In the genomic region with DNA sequence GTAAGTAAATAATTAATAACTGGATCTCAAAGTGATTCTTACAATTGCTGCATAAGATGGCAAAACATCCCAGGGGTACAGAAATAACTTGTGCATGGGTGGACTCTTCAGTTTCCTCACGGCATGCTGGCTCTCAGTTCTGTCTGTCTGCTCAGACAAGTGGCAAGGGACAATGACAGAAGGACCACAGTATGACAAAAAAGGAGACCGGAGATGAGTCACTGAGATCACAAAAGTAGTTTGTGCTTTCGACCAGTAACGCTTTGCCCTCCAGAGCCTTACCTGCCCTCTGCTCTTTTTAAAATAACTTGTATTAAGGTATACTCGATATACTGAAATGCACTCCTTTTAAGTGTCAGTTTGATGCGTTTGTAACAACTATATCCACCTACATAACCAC, we compare ENCODE assay signal across 18 mouse cellular contexts.
"Had no signal": no experiment of that assay in that cellular context is flagged by ENCODE, and none has a peak within 500 bp of the region (broad histone marks: within the 10 kb centered on the region; RNA-seq: fewer than 3 reads in every experiment).

No protein-coding gene starts in this region.

- DNase-seq: kidney, adult 9 months; kidney, postnatal 36 days; layer of hippocampus, postnatal 36 days; liver; liver, embryonic 13.5 days; lung, adult 2 months; lung, postnatal 14 days; lung, postnatal 4 days; right cerebral cortex, postnatal 14 days; right cerebral cortex, postnatal 4 days; thymus, postnatal 25 days had no signal

- H3K9ac ChIP-seq: limb, embryonic 13.5 days; liver, embryonic 13.5 days; midbrain, embryonic 12.5 days; midbrain, embryonic 15.5 days; neural tube, embryonic 13.5 days had no signal

- H3K36me3 ChIP-seq: limb, embryonic 10.5 days; limb, embryonic 13.5 days; liver, embryonic 13.5 days; midbrain, embryonic 12.5 days; midbrain, embryonic 15.5 days; neural tube, embryonic 13.5 days had no signal

- H3K27me3 ChIP-seq: limb, embryonic 13.5 days; liver, embryonic 13.5 days; midbrain, embryonic 12.5 days; midbrain, embryonic 15.5 days; neural tube, embryonic 13.5 days had no signal

- ATAC-seq: midbrain, embryonic 15.5 days had no signal

- H3K4me2 ChIP-seq: limb, embryonic 13.5 days; liver, embryonic 13.5 days; midbrain, embryonic 12.5 days; midbrain, embryonic 15.5 days; neural tube, embryonic 13.5 days had no signal

- H3K4me3 ChIP-seq: limb, embryonic 10.5 days; limb, embryonic 13.5 days; liver, embryonic 13.5 days; midbrain, embryonic 12.5 days; midbrain, embryonic 15.5 days; myocyte; neural tube, embryonic 13.5 days had no signal

- H3K4me1 ChIP-seq: liver, embryonic 13.5 days; midbrain, embryonic 15.5 days; neural tube, embryonic 13.5 days had no signal

- H3K9me3 ChIP-seq: limb, embryonic 10.5 days; limb, embryonic 13.5 days; liver, embryonic 13.5 days; midbrain, embryonic 12.5 days; midbrain, embryonic 15.5 days; neural tube, embryonic 13.5 days had no signal

- H3K27ac ChIP-seq: limb, embryonic 10.5 days; limb, embryonic 13.5 days; liver, embryonic 13.5 days; midbrain, embryonic 12.5 days; midbrain, embryonic 15.5 days; neural tube, embryonic 13.5 days; stomach, postnatal 0 days had no signal
